9 mouse cellular contexts compared by ENCODE assay signal in genomic region chr8:123412560-123413170, GRCm38 (mm10). TPM values are rescaled to one million over a fixed set of nuclear protein-coding genes. Genes with fewer than 3 reads are reported as not detected.
A peak's percentile ranks its signal among the peaks of the same experiment; 100 is the strongest.
DNase-seq lines count a peak whose midpoint lies in the region; ATAC-seq lines count a peak whose summit lies in the region.
"Had no signal": no experiment of that assay in that cellular context is flagged by ENCODE, and none has a peak within 500 bp of the region (broad histone marks: within the 10 kb centered on the region; RNA-seq: fewer than 3 reads in every experiment).

No protein-coding gene starts in this region.

- no peak overlapping the region for H3K4me3 ChIP-seq in liver, embryonic 12.5 days
- H3K4me3 ChIP-seq in liver, embryonic 11.5 days (ENCODE audit: low read depth, low read length), result no peak overlapping the region
- H3K4me3 ChIP-seq: liver, embryonic 15.5 days had no signal

- H3K4me2 ChIP-seq in liver, embryonic 12.5 days, result peak overlapping the region; percentile 12; the same call in 1 of the 2 replicates
- H3K4me2 ChIP-seq in liver, embryonic 11.5 days, result no peak overlapping the region; the same call in 1 of the 2 replicates

- peaks cover 58% of the 10 kb centered on the region for H3K27me3 ChIP-seq in liver, embryonic 12.5 days (replicated peaks)
- peaks cover 54% of the 10 kb centered on the region for H3K27me3 ChIP-seq in liver, embryonic 11.5 days (replicated peaks; ENCODE audit: control insufficient read depth, insufficient read depth, low read length)

- WGBS in liver, embryonic 12.5 days (ENCODE audit: insufficient replicate concordance), result 4% methylated on average over 12 of the region's 12 CpGs
- WGBS in liver, embryonic 11.5 days, result 3% methylated on average over 12 of the region's 12 CpGs

- no peak for ATAC-seq in liver, embryonic 12.5 days
- ATAC-seq in liver, embryonic 11.5 days (replicated peaks; ENCODE audit: low FRiP score), result no peak
- 0 out of 2 replicates have a peak, but pooled peaks have one; percentile 16 for ATAC-seq in granulocyte monocyte progenitor cell, adult 5-6 weeks (replicated peaks; ENCODE audit: poor library complexity, severe bottlenecking)

- no peak overlapping the region for H3K27ac ChIP-seq in liver, embryonic 12.5 days
- H3K27ac ChIP-seq in liver, embryonic 11.5 days (ENCODE audit: low read depth, low read length), result no peak overlapping the region
- H3K27ac ChIP-seq: liver, embryonic 15.5 days had no signal

- no peak for DNase-seq in liver, embryonic 11.5 days (ENCODE audit: low spot score)
- DNase-seq in cerebellum, postnatal 25 days, result peak; percentile 57 to 60
- DNase-seq in left cerebral cortex, postnatal 4 days, result peak; percentile 66
- DNase-seq in right cerebral cortex, adult 18-20 months, result peak; percentile 91
- DNase-seq in yolk sac, embryonic 10.5 days (ENCODE audit: low spot score), result no peak
- DNase-seq in testis, postnatal 14 days (ENCODE audit: low spot score), result no peak

- intact Hi-C loops in left cerebral cortex, postnatal 4 days (cut with DNase I), result no loop called here

- H3K9me3 ChIP-seq in liver, embryonic 12.5 days (replicated peaks), result no peaks in the 10 kb centered on the region
- H3K9me3 ChIP-seq in liver, embryonic 11.5 days (ENCODE audit: control insufficient read depth, low read length), result no peaks in the 10 kb centered on the region
- H3K9me3 ChIP-seq: liver, embryonic 15.5 days had no signal

- H3K4me1 ChIP-seq in liver, embryonic 12.5 days, result peaks cover 83% of the 10 kb centered on the region
- H3K4me1 ChIP-seq in liver, embryonic 11.5 days (replicated peaks; ENCODE audit: control insufficient read depth, insufficient read depth, low read length), result peaks cover 48% of the 10 kb centered on the region

- no peak overlapping the region for H3K9ac ChIP-seq in liver, embryonic 12.5 days
- H3K9ac ChIP-seq in liver, embryonic 11.5 days (ENCODE audit: low read depth, low read length), result no peak overlapping the region
- H3K9ac ChIP-seq: liver, embryonic 15.5 days had no signal

- H3K36me3 ChIP-seq in liver, embryonic 12.5 days, result no peaks in the 10 kb centered on the region
- H3K36me3 ChIP-seq in liver, embryonic 11.5 days (ENCODE audit: control insufficient read depth, insufficient read depth, low read length), result no peaks in the 10 kb centered on the region
- H3K36me3 ChIP-seq: liver, embryonic 15.5 days had no signal

RNA-seq across cellular contexts. Expression of gene Tubb3, which starts 1.4 kb away (rescaled TPM):
- 0.41 and 0.76 TPM in 2 replicates for polyA plus RNA-seq in liver, embryonic 12.5 days (2016; fragmentation: Nextera tagmentation; extraction: Ambion mirVana)
- 6.0 and 6.9 TPM in 2 replicates for polyA plus RNA-seq in liver, embryonic 11.5 days (2014; fragmentation: Nextera tagmentation; extraction: Ambion mirVana)
- total RNA-seq in granulocyte monocyte progenitor cell, adult 5-6 weeks (2014; fragmentation: Nextera tagmentation), result not detected in 2 replicates
- total RNA-seq in granulocyte monocyte progenitor cell, adult 5-6 weeks (2017), result not detected in 2 replicates
- 1,000 to 10,000 TPM; 2,432 to 2,471 TPM for total RNA-seq in left cerebral cortex, postnatal 4 days (2021)

RNA-seq across cellular contexts. Expression of gene Mc1r, which starts 5.8 kb away (rescaled TPM):
- polyA plus RNA-seq in liver, embryonic 12.5 days (2016; fragmentation: Nextera tagmentation; extraction: Ambion mirVana), result not detected in 2 replicates
- polyA plus RNA-seq in liver, embryonic 11.5 days (2014; fragmentation: Nextera tagmentation; extraction: Ambion mirVana), result 0.04 and 0.06 TPM in 2 replicates
- total RNA-seq in granulocyte monocyte progenitor cell, adult 5-6 weeks (2014; fragmentation: Nextera tagmentation), result 0.28 TPM in 1 of 2 replicates, not detected in the other
- total RNA-seq in granulocyte monocyte progenitor cell, adult 5-6 weeks (2017), result 0.05 TPM in 1 of 2 replicates, not detected in the other
- total RNA-seq in left cerebral cortex, postnatal 4 days (2021), result not detected
- polyA plus RNA-seq: liver, embryonic 15.5 days had no signal

RNA-seq across cellular contexts. Expression of gene Def8, which starts 10.7 kb away (rescaled TPM):
- polyA plus RNA-seq in liver, embryonic 12.5 days (2016; fragmentation: Nextera tagmentation; extraction: Ambion mirVana), result 17.2 and 18.4 TPM in 2 replicates
- 27.0 and 32.7 TPM in 2 replicates for polyA plus RNA-seq in liver, embryonic 11.5 days (2014; fragmentation: Nextera tagmentation; extraction: Ambion mirVana)
- 55.6 and 58.3 TPM in 2 replicates for total RNA-seq in granulocyte monocyte progenitor cell, adult 5-6 weeks (2014; fragmentation: Nextera tagmentation)
- 57.5 and 75.5 TPM in 2 replicates for total RNA-seq in granulocyte monocyte progenitor cell, adult 5-6 weeks (2017)
- total RNA-seq in left cerebral cortex, postnatal 4 days (2021), result 10 to 100 TPM; 68.3 to 70.1 TPM

RNA-seq across cellular contexts. Expression of gene Tcf25, which starts 39.1 kb away (rescaled TPM):
- 79.2 and 94.3 TPM in 2 replicates for polyA plus RNA-seq in liver, embryonic 12.5 days (2016; fragmentation: Nextera tagmentation; extraction: Ambion mirVana)
- 136 and 147 TPM in 2 replicates for polyA plus RNA-seq in liver, embryonic 11.5 days (2014; fragmentation: Nextera tagmentation; extraction: Ambion mirVana)
- 110 and 113 TPM in 2 replicates for total RNA-seq in granulocyte monocyte progenitor cell, adult 5-6 weeks (2014; fragmentation: Nextera tagmentation)
- total RNA-seq in granulocyte monocyte progenitor cell, adult 5-6 weeks (2017), result 194 and 224 TPM in 2 replicates
- 100 to 1,000 TPM; 334 to 346 TPM for total RNA-seq in left cerebral cortex, postnatal 4 days (2021)

Comparison
In these comparisons a context has a peak if more than half of its experiments do, and no peak if none do; other contexts are left out.
1. DNase-seq: peak in cerebellum, postnatal 25 days (2 of 2), left cerebral cortex, postnatal 4 days (single experiment) and right cerebral cortex, adult 18-20 months (single experiment); none in liver, embryonic 11.5 days (single experiment), yolk sac, embryonic 10.5 days (single experiment) and testis, postnatal 14 days (single experiment).
2. RNA of gene Tubb3, which starts 1.4 kb away (total RNA-seq): 2,432 to 2,471 TPM in left cerebral cortex, postnatal 4 days; not detected in granulocyte monocyte progenitor cell, adult 5-6 weeks; every median in the first group is over 1,000 times any median in the second.